Mouse (Mus musculus) forebrain, embryonic 14.5 days (tissue): ENCODE data around the gene Nr1i3. TPM values are rescaled to one million over a fixed set of nuclear protein-coding genes. Genes with fewer than 3 reads are reported as not detected.

ENCODE experiments used
- ATAC-seq: fragments of 200-750 bp; cut with Nextera tagmentation; 2 replicates; pipeline ENCODE4 v1.8.0; 2017; ENCODE audit warnings: mild to moderate bottlenecking, moderate library complexity
- DNase-seq: peaks from one replicate; pipeline ENCODE4 v3.0.0-alpha.2; 2015; ENCODE audit warnings: low spot score
- H3K27ac ChIP-seq: fragments of 300-500 bp; sonication (generic); 2 replicates; pipeline ENCODE4 v1.5.1; 2014; ENCODE audit warnings: low read depth, mild to moderate bottlenecking, control low read depth, low read length, moderate library complexity
- H3K27me3 ChIP-seq: fragments of 300-500 bp; sonication (generic); replicated peaks from 2 replicates; pipeline ENCODE4 v1.6.1; 2014; ENCODE audit warnings: low read length, control low read depth, mixed read lengths; ENCODE audit not compliant: control insufficient read depth, insufficient read depth
- H3K36me3 ChIP-seq: fragments of 300-500 bp; sonication (generic); 2 replicates; pipeline ENCODE4 v1.6.1; 2014; ENCODE audit warnings: low read length, control low read depth; ENCODE audit not compliant: control insufficient read depth, insufficient read depth
- H3K4me1 ChIP-seq: fragments of 300-500 bp; sonication (generic); 2 replicates; pipeline ENCODE4 v1.6.1; 2014; ENCODE audit warnings: antibody characterized with exemption, low read length, control low read depth; ENCODE audit not compliant: control insufficient read depth, insufficient read depth
- H3K4me2 ChIP-seq: fragments of 300-500 bp; sonication (generic); 2 replicates; pipeline ENCODE4 v1.6.1; 2014; ENCODE audit warnings: mild to moderate bottlenecking, control low read depth, low read length
- H3K4me3 ChIP-seq: fragments of 300-500 bp; sonication (generic); 2 replicates; pipeline ENCODE4 v1.5.1; 2014; ENCODE audit warnings: low read depth, low read length, control low read depth
- H3K9ac ChIP-seq: fragments of 300-500 bp; sonication (generic); 2 replicates; pipeline ENCODE4 v1.6.1; 2014; ENCODE audit warnings: mild to moderate bottlenecking, low read length, control low read depth, moderate library complexity
- H3K9me3 ChIP-seq: fragments of 300-500 bp; sonication (generic); replicated peaks from 2 replicates; pipeline ENCODE4 v1.6.1; 2016; ENCODE audit warnings: low read length, control low read depth, mixed read lengths; ENCODE audit not compliant: control insufficient read depth
- WGBS: fragments of 180-500 bp; shearing (Covaris S2); extraction: QIAGEN DNeasy Blood & Tissue Kit; methylation state at CpG from one replicate; pipeline ENCODE4 v1.1.7; 2014; 5-methylcytosine and 5-hydroxymethylcytosine counted together
- polyA plus RNA-seq: library from polyadenylated mRNA; unstranded; fragments of >200 nt; fragmentation: Nextera tagmentation; extraction: Ambion mirVana; gene quantifications from 2 replicates; pipeline ENCODE4 v1.2.1, GENCODE M21; 2014

Gene Nr1i3
- polyA plus RNA-seq, 1 experiment from 2014 or later: 0.13 TPM

DNA sequence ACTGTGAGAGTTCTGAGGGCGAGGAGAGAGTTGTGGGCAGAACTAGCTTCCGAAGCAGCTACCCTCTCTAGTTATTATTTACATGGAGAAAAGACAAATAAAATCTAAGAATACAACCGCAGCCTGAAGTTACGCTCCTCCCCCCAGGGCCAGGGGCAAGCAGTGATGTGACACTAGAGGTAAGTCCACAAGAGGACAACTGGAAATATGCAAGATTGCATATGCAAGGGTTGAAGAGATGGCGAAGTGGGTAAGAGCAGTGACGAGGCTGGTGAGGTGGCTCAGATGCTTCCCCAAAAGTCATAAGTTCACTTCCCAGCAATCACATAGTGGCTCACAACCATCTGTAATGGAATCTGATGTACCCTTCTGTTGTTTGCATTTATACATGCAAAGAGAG, 9.4 kb downstream of the Nr1i3 start:
- H3K4me2 ChIP-seq: peak overlapping the region; percentile 85
- H3K4me1 ChIP-seq: peaks cover 6% of the 10 kb centered on the region
- H3K36me3 ChIP-seq: peaks cover 20% of the 10 kb centered on the region
- H3K4me3 ChIP-seq: peak overlapping the region; percentile 60; the same call in 1 of the 2 replicates
- 82% methylated on average over 6 of the region's 6 CpGs for WGBS
- ATAC-seq (no peak), DNase-seq (no peak)
- H3K9ac ChIP-seq: peak overlapping the region; percentile 22; the same call in 1 of the 2 replicates
- no peaks in the 10 kb centered on the region for H3K9me3 ChIP-seq
- no peak overlapping the region for H3K27ac ChIP-seq
- H3K27me3 ChIP-seq: no peaks in the 10 kb centered on the region

DNA sequence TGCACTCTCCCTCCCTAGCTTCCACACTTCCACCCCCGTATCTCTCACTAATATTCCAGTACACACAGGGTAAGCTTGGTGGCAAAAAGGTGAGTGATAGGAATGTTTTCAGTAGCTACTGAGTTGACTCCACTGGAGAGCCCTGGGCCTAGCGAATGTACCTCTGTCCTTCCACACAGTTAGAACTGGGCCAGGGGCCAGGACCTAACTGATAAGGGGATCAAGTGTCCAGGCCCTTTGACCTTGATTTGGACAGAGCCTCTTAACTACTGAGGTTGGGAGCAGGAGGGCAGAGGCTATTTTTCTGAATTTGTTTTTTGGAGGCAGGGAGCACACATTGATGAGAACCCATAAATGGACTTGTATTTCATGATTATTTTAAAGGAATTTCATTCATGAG, 10.0 kb downstream of the Nr1i3 start:
- no peak for DNase-seq
- H3K4me1 ChIP-seq: peaks cover 6% of the 10 kb centered on the region
- no peak overlapping the region for H3K4me2 ChIP-seq
- peaks cover 15% of the 10 kb centered on the region for H3K36me3 ChIP-seq
- WGBS: 89% methylated on average over 2 of the region's 2 CpGs
- H3K4me3 ChIP-seq: no peak overlapping the region
- ATAC-seq: no peak
- no peak overlapping the region for H3K27ac ChIP-seq
- no peaks in the 10 kb centered on the region for H3K27me3 ChIP-seq
- no peak overlapping the region for H3K9ac ChIP-seq
- H3K9me3 ChIP-seq: no peaks in the 10 kb centered on the region

DNA sequence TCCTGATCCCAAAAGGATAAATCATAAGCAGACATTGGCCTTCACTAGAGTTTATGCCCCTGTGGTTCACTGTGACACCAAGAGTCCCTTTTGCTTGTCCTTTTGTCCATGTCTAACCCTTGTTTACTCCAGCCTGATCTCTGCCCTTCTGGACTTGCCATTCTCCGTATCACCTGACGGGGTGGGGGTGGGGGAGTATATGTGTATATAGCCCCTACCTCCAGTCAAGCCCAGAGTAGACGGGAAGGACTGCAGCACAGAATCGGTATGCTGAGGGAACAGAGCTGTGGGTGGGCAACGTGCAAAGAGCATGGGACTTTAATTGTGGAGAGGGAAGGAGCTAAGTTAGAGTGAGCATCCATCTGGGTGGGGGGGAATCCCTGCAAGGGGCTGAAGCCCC, 11.1 kb downstream of the Nr1i3 start, which contains the start of gene Apoa2:
TSS of gene Apoa2 (plus strand) at position 198 of the 400 bp plus-strand sequence.
- Histone ChIP-seq H3K4me3 (no peak within 1 kb of the TSS), H3K27me3 (no peaks in the 10 kb centered on the region), H3K4me2 (no peak within 1 kb of the TSS), H3K9ac (no peak within 1 kb of the TSS), H3K4me1 (peaks cover 6% of the 10 kb centered on the region), H3K9me3 (no peaks in the 10 kb centered on the region), H3K27ac (no peak within 1 kb of the TSS), H3K36me3 (peaks cover 6% of the 10 kb centered on the region; the same call in 1 of the 2 replicates)
- WGBS: 77% methylated on average over 5 of the region's 5 CpGs
- no peak for ATAC-seq
- no peak for DNase-seq

DNA sequence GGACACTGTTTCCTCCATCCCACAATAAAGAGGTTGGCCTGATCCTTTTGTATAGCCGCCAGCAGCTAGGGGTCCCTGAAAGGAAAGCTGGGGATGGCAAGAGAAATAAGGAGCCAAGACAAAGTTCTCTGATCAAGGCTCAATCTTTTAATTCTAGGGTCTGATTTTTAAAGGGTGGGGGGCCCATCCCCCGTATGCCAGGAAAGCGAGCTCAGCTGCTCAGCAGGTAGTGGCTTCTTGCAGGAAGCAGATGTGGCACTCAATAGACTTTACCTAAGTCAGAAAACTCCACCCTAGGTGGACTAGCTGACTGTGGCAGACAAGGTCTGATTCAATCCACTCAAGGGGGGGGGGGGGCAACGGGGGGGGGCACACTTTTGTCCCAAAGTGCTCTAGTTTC, 13.0 kb downstream of the Nr1i3 start:
- DNase-seq (no peak), ATAC-seq (no peak)
- Histone ChIP-seq H3K27me3 (no peaks in the 10 kb centered on the region), H3K9ac (no peak overlapping the region), H3K4me3 (no peak overlapping the region), H3K4me1 (peaks cover under 1% of the 10 kb centered on the region; the same call in 1 of the 2 replicates), H3K9me3 (no peaks in the 10 kb centered on the region), H3K36me3 (no peaks in the 10 kb centered on the region), H3K27ac (no peak overlapping the region), H3K4me2 (no peak overlapping the region)
- WGBS: 35% methylated on average over 4 of the region's 4 CpGs

DNA sequence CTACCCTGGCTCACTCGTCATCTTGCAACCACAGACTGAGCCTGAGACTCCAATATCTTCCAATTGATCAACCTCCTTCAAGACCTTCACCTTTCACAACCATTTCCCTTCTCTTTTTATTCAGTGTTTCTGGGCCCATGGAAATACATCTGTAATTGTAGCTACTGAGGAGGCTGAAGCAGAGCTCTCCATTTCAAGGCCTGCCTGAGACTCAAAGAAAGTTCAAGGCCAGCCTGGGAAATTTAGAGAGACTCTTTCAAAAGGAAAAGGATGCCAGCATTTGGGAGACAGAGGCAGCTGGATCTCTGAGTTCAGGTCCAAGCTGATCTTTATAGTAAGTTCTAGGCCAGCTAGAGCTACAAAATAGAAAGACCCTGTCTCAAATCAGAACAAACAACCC, 14.1 kb downstream of the Nr1i3 start:
- Histone ChIP-seq H3K36me3 (no peaks in the 10 kb centered on the region), H3K9ac (no peak overlapping the region), H3K27me3 (no peaks in the 10 kb centered on the region), H3K4me1 (no peaks in the 10 kb centered on the region), H3K9me3 (no peaks in the 10 kb centered on the region), H3K4me2 (no peak overlapping the region), H3K4me3 (no peak overlapping the region), H3K27ac (no peak overlapping the region)
- ATAC-seq (no peak), DNase-seq (no peak)
- WGBS: 78% methylated on average over 1 of the region's 1 CpGs

DNA sequence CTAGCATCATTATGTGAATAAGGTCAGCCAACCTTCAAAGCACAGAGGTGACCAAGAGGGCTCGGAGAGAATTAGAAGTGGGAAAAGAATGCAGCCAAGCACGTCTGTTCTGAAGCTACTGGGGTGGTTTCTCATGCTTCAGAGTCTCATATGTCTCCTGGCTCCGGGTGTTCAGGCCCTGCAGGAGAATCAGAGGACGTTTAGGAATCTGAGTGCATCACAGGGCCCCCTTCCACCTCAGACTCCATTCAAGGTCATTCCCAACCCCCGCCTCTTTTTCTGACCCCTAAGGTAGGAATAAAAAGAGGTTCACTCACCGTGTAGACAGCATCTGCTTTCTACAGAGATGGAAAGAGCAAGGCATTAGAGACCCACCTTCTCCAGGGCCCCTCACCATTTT, 16.0 kb downstream of the Nr1i3 start:
- no peaks in the 10 kb centered on the region for H3K9me3 ChIP-seq
- no peak overlapping the region for H3K4me3 ChIP-seq
- H3K4me1 ChIP-seq: no peaks in the 10 kb centered on the region
- H3K27ac ChIP-seq: no peak overlapping the region
- no peak overlapping the region for H3K9ac ChIP-seq
- 39% methylated on average over 6 of the region's 6 CpGs for WGBS
- no peak for DNase-seq
- ATAC-seq: no peak
- H3K36me3 ChIP-seq: peaks cover 13% of the 10 kb centered on the region
- H3K27me3 ChIP-seq: no peaks in the 10 kb centered on the region
- H3K4me2 ChIP-seq: no peak overlapping the region

DNA sequence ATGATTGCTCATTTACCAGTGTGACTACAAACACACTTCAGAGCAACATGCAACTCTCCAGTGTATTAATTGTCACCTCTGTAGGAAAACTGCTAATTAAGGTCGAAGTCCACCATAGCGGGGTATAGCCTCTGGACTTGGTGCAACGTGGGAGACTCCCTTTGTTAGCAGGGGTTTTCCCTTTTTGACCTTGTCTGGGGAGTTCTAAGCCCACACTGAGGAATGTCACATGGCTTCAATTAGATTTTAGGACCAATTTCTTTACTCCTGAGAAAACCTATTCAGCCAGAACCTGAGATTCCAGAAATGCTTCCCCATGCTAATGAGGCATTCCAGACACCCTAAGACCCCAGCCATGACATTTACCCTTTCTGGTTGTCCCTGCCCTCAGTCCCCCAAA, 16.4 kb downstream of the Nr1i3 start:
- 32% methylated on average over 3 of the region's 3 CpGs for WGBS
- DNase-seq (no peak), ATAC-seq (no peak)
- Histone ChIP-seq H3K27ac (no peak overlapping the region), H3K4me3 (no peak overlapping the region), H3K4me2 (no peak overlapping the region), H3K27me3 (no peaks in the 10 kb centered on the region), H3K9ac (no peak overlapping the region), H3K4me1 (no peaks in the 10 kb centered on the region), H3K9me3 (no peaks in the 10 kb centered on the region), H3K36me3 (peaks cover 17% of the 10 kb centered on the region)

DNA sequence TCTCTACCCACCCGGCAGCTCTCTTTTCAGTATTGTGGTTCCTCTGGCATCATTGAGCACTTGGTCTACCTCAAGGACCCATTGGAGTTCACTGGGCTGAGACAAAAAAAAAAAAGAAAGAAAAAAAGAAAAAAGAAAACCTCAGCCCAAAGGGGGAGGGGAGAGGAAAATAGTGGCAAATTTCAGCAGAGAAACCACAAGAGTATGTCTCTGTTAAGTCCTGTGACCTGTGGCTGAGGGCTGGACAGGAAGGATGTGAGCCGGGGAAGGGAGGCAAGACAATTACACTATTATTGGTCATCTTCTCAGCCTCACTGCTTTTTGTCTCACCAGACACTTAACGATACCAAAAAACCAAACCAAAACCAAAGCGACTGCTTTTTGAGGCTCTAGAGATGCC, 18.1 kb downstream of the Nr1i3 start:
- H3K9me3 ChIP-seq: no peaks in the 10 kb centered on the region

DNA sequence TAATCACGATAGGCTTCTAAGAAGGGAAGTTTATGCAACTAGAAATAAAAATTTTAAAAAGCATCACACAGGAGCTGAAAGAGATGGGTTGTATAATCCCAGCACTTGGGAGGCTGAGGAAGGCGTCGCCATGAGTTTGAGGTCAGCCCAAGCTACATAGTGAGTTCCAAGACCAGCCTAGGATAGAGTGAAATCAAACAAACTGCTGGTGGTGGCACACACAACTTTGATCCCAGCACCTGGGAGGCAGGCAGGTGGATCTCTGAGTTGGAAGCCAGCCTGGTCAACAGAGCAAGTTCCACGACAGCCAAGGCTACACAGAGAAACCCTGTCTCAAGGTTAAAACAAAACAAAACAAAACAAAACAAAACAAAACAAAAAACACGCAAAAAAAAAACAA, 18.6 kb downstream of the Nr1i3 start:
- DNase-seq: no peak
- ATAC-seq: no peak
- Histone ChIP-seq H3K4me3 (no peak overlapping the region), H3K4me2 (no peak overlapping the region), H3K27ac (no peak overlapping the region), H3K4me1 (no peaks in the 10 kb centered on the region), H3K36me3 (peaks cover 36% of the 10 kb centered on the region), H3K27me3 (no peaks in the 10 kb centered on the region), H3K9me3 (no peaks in the 10 kb centered on the region), H3K9ac (no peak overlapping the region)
- 93% methylated on average over 5 of the region's 5 CpGs for WGBS

More for the DNA sequence above, 18.1 kb downstream of the Nr1i3 start:
- DNase-seq (no peak), ATAC-seq (no peak)
- WGBS: 81% methylated on average over 4 of the region's 4 CpGs
- peaks cover 31% of the 10 kb centered on the region for H3K36me3 ChIP-seq
- H3K9ac ChIP-seq: no peak overlapping the region
- no peaks in the 10 kb centered on the region for H3K27me3 ChIP-seq
- no peak overlapping the region for H3K27ac ChIP-seq
- no peak overlapping the region for H3K4me2 ChIP-seq
- H3K4me3 ChIP-seq: no peak overlapping the region
- no peaks in the 10 kb centered on the region for H3K4me1 ChIP-seq
